Mouse (Mus musculus): ENCODE measurements around the gene Rhbdd3.

Rhbdd3 gene

DNA sequence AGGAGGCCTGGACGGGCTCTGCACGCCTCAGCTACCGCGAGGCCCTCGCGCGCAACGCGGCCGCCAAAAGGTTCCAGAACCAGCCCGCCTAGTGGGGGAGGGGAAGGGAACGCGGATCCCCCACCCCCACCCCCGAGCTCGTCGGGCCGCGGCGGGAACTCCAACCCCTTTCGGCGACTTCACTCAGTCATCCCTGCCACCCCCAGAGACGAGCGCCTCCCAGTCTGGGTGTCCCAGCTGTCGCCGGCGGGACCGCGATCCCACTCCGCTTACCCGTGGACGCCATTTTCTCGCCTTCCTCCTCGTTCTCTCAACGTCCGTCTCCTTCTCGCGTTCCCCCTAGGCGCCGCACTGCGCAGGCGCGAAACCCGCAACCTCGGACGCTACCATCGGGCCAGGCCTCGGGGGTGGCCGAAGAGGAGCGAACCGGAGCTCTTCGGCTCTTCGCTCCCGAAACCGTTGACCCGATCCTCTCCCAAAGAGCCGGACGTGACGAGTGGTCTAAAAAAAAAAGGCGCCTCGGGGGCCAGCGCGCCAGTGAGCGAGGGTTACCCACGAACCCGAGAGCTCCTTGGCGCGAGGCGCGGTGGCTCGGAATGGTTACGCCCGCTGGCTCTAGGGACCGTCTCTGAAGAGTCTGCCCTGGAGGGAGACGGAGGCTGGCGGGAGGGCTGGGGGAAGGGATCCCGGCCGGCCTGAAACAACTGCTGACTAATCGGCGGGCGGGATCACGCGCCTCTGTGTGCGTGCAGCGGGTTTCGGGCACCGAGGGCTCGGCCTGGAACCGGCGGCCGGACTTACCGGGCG is at the start of gene Rhbdd3, which contains the start of gene Ewsr1:
TSS of gene Rhbdd3 (plus strand) at position 191 of the 807 bp plus-strand sequence.
TSS of gene Ewsr1 (minus strand) at position 531 of the 807 bp plus-strand sequence.
- in situ Hi-C loops (cut with MboI, MseI): no loop called here

DNA sequence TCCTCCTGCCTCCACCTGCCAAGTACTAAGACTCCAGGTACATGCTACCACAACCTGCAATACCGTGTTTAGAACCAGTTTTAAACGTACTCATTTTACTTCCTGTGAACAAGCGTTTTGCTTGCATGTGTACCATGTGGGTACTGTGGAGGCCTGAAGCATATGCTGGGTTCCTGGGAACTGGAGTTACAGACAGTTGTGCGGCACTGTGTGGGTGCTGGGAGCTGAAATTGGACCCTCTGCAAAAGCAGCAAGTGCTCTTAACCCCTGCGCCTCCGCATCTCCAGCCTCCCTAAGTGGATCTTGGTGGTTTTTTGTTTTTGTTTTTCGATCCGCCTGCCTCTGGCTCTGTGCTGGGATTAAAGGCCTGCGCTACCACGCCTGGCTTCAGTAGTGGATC is 47.1 kb upstream of the Rhbdd3 start:
- in situ Hi-C loops (cut with MboI, MseI): no loop called here

DNA sequence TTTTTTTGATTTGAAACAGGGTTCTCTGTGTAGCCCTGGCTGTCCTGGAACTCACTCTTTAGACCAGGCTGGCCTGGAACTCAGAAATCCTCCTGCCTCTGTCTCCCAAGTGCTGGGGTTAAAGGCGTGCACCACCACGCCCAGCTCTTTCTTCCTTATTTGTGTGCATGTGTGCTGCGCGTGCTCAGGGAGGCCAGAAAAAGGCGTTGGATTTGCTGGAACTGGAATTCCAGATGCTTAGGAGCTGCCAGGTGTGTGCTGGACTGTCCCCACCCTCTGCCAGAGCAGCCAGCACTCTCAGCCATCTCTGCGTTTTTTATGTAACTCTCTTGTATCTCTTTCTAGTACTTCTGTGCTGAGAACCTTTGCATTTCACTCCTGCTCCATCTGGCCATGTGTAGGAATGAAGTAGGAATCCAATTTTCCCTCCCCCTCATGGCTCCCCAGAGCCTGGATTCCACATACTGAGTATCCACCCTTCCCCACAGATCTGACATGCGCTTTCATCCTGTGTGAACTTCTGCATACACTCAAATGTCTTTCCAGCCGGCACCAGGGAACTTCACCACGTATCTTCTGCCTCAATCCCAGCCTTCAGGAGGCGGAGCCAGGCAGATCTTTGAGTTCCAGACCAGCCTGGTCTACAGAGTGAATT is 46.4 kb upstream of the Rhbdd3 start:
- in situ Hi-C loops (cut with MboI, MseI): no loop called here

DNA sequence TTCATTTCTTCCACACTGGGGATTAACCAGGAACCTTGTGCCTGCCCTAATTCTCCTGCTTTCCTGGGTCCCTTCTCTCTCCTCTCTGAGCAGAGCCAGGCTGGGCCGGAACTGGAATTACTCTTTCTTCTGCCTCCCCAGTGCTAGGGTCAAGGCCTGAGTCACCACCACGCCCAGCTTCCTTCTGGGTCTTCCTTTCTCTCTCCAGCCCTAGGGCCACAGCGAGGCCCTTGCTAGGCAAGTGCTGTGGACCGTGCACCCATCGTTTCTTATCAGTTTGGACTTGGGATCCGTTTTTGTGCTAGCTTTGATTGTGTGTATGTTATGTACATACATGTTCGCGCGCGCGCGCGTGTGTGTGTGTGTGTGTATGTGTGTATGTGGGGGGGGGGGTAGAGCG is 44.6 kb upstream of the Rhbdd3 start:
- in situ Hi-C loops (cut with MboI, MseI): no loop called here

DNA sequence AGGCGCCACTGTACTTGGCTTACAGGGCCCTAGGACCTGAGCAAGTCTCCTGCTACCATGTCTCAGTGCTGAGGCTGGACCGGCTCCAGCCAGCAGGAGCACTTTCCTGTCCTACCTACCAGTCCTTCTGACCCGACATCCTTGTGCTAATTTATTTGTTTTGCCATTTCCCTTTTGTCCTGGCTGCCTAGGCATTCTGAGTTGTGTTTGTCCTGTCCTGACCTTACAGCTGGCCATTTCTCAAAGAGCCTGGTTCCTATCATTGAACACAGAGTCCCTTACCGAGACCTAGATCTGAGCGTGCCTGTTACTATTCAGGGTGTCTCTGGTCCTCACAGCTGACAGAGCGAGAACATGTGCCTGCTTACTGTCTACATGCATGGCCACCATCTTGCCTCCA is 43.9 kb upstream of the Rhbdd3 start:
- in situ Hi-C loops (cut with MboI, MseI): no loop called here

DNA sequence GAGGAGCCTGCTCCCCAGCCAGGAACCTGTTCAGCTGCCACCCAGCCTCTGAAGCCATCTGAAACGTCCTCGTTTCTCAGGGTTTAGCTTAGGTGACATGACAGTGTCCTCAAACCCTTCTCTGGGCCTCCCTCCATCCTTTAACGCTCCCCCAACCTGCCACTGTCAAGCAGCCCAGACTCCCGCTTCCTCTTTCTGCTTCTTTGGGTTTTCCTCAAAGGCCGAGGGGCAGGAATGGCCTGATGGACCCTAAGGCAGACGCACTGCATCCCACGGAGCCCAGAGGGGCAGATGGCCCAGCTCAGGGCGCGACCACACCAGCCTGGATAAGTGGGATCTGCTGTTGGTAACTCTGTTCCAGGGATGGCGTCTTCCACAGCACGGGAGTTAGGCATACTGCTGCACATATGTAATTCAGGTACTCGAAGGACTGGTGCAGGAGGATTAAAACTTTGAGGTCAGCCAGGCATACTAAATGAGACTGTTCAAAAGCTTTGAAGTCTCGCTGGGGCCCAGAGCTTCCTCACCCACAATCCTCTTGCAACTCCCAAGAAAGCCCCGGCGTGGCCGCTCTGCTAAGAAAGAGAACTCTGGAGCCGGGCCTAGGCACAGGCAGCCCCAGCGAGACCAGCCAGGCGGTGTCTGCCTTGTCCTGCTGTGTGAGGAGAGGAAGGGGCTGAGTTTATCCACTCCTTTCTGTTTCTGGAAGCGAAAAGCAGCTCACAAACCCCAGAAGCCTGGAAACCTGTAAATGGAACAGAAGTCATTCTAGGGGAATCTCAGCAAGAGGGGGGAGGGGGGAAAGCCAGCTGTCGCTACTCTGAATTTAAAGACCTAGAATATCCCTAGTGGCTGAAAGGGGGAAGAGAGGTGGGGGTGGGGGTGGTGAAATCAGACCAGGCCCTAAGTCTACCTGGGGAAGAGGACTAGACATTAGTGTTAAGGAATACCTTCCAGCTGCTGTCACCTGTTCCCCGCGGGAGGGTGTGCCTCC is 42.5 kb upstream of the Rhbdd3 start:
- in situ Hi-C loops (cut with MboI, MseI): no loop called here

DNA sequence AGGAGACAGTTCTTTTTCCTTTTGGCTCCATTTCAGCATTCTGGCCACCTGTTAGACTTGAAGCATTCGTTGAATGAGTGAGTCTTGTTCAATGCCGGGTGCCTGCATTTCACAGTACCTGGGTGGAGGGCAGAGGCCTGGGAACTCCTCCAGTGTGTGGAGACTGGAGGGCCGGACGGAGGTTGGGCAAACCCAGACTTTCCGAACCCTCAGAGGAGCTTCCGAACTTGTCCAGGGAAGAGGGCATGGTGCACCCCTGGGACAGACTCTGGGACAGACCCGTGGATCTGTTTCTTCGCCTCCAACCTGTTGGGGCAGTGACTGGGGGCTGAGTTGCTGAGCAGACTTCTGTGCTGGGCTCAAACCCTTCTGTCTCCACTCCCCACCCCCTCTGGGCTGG is 41.7 kb upstream of the Rhbdd3 start:
- in situ Hi-C loops (cut with MboI, MseI): no loop called here

DNA sequence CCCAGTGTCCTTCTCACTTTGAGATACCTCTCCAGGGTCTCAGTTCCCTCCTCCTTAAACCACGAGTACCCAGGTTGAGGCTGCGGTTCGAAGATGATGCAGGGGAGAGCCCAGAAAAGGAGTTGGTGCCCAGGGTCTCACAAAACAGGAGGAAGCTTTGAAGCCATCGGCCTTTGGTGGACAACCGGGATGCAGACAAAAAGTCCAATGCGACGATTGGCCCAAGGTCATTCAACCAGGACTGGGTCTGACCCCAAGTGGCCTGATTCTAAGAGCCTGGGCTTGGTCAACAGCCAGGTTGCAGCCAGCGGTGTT is 41.2 kb upstream of the Rhbdd3 start:
- in situ Hi-C loops (cut with MboI, MseI): no loop called here

DNA sequence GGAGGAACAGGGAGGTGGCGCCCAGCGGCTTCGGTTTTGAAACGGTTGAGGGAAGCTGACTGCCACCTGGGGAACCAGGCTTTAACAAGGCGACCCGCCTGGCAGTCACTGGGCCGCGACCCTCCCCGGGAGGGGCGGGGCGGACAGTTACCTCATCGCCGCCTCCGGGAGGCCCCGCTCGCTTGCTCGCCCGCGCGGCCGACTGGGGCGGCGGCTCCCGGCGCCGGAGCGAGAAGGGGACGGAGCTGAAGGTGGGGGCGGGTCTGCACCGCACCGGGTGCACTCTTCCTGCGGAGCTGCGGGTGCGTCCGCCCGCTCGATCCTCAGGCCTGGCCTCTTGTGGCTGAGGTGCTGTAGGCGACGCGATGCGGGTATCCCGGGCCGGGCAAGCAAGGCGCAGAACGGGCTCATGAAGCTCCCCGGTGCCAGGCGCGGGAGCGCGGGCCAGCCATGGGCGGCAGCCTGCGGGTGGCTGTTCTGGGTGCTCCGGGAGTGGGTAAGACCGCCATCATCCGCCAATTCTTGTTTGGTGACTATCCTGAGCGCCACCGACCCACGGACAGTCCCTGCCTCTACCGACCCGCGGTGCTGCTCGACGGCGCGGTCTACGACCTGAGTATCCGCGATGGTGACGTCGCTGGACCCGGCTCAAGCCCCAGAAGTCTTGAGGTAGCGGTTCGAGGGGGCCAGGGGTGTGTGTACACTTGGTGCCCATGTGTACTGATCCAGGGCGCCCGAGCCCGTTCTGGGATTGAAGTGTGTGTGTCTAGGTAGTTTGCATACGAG is 40.7 kb upstream of the Rhbdd3 start, which contains the start of gene Rasl10a:
TSS of gene Rasl10a (plus strand) at position 273 of the 786 bp plus-strand sequence.
- in situ Hi-C loops (cut with MboI, MseI): no loop called here

DNA sequence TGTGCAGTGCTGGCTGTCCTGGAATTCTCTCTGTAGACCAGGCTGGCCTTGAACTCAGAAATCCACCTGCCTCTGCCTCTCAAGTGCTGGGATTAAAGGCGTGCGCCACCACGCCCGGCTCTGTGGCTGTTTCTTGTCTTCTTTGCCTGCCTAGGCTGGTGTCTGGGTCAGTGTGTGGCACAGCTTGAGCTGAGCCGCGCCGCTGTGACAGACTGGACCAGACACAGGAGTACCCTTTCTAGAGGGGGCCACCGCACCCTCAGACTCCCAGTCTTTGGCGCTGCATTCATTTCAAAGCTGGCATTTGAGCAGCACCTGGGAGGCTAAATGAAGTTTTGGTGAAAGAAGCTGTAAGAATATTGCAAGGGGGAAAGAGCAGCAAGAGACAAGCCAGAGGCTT is 39.9 kb upstream of the Rhbdd3 start:
- in situ Hi-C loops (cut with MboI, MseI): no loop called here

DNA sequence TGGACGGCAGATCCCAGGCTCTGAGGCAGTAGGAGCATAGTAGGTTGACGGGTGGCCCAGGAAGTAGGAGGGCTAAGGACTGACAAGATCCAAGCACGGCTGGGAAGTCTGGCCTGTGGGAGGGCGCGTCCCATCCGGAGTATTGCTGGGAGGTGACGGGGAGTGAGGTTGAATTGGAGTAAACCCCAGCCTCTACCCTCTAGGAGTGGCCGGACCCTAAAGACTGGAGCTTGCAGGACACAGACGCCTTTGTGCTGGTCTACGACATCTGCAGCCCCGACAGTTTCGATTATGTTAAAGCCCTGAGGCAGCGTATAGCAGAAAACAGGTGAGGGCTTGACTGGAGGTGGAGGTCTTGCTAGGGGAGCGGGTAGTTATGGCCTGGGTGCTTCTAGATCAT is 39.5 kb upstream of the Rhbdd3 start:
- in situ Hi-C loops (cut with MboI, MseI): no loop called here

DNA sequence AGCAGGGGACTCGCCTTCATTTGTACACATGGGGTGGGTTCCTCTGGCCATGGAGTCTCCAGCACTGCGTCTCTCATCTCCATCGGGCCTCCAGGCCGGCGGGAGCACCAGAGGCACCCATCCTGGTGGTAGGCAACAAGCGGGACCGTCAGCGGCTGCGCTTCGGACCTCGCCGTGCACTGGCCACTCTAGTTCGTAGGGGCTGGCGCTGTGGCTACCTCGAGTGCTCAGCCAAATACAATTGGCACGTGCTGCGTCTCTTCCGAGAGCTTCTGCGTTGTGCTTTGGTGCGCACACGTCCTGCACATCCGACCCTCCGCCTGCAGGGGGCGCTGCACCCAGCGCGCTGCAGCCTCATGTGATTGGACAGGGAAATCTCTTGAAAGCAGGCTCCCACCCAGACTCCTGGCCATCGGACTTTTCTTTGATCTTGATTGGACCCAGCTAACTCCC is 39.0 kb upstream of the Rhbdd3 start:
- in situ Hi-C loops (cut with MboI, MseI): no loop called here

DNA sequence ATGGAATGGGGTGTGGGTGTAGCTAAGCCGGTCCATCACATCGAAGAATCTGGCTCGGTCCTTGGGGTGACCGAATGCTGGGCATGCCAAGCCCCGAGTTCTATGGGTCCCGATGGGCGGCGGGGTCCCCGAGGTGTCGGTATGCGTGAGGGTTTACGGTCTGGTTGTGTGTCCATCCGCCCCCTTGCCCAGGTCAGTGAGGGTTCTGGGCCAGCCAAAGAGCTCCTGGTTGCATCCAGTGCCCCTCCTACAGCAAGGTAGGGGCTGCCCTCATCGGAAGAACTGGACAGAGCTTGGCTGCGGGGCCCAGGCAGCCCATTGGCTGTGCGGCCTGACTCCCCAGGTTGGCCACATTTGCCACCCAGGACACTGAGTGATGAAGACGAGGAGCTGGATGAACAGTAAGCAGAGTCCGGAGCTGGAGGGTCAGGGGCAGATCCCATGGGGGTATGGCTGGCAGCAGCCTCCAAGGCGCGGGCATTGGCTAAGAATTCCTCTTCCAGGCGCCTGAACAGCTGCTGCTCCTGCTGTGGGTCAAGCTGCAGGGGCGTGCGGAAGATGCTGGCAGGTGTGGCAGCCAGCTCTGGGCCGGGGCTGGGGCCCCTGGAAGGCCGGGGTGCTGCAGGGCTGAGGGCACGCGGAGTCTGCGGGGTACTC is 37.8 kb upstream of the Rhbdd3 start:
- in situ Hi-C loops (cut with MboI, MseI): no loop called here

DNA sequence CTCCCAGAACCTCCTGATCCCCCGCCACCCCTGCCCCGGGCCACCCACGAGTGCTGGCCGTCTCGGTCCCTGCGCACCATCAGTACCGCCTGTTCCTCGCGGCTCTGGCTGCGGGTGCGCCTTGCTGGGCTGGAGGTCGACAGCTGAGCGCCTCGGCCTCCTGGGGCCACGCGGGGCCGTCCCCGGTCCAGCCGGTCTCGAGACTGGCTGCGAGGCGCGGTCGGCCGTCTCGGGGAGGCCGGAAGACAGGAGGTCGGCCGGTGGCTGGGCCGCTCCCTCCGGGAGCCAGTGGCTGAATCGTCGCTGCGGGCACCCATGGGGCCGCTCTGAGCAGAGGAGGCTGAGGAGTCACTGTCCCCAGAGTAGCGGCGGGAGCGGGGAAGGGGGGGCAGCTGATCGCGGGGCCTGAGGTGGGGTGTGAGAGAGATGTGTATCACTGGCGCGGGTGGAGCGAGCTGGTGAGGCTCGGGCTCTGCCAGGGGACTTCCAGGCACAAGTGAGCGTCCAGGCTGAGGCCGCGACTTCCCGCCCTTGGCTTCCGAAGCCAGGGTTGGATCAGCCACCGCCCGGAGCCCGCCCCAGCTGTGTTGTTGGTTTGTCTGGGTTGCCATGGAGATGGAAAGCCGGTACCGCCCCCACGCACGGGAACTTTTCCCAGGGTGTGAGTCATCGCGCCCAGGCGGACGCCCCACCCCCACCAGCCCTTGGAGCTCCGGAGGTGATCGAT is 37.1 kb upstream of the Rhbdd3 start:
- in situ Hi-C loops (cut with MboI, MseI): no loop called here

DNA sequence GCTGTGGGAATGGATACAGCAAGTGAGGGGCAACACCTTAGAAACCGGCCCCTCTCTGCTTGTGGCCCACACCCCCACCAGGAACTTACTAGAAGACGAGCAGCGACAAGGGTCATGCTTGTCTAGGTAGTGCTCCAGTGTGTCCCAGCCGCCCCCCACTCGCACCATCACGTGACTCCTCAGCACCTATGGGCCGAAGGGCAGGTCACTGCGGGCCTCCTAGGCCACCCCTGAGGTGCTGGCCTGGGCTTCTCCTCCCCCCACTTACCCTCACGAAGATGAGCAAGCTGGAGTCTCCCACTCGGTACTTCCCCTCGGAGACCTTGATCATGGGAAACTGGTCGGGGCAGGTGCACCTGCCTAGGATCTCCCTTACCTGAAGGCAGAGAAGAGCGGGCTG is 36.4 kb upstream of the Rhbdd3 start:
- in situ Hi-C loops (cut with MboI, MseI): no loop called here

DNA sequence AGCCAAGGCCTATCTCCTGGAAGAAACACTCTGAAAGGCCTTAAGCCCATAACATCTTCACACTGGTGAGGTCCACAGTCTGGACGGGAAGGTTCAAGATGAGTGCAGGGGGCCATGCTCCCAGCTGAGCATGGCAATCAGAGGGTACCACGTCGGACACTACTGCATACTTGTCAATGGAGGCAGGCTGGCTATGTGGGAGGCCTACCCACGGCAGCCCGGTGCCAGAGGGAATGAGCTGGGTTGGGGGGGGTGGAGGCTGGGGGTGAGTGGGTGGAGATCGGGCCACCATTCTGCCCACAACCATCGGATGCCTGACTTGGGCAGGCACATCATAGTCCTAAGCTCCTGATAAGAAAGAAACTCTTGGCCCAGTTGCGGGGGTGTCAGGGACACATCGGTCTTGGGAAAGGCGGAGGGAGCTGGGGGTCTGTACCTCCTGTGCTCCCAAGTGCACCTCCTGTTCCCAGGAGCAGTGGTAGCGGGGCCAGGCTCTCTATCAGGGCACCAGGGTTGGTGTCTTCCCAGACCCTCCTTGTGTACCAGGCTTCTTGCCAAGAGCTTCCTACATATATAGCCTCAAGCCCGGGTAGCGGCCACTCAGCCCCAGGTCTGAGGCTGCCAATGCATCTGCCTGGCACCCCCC is 35.7 kb upstream of the Rhbdd3 start:
- in situ Hi-C loops (cut with MboI, MseI): no loop called here

DNA sequence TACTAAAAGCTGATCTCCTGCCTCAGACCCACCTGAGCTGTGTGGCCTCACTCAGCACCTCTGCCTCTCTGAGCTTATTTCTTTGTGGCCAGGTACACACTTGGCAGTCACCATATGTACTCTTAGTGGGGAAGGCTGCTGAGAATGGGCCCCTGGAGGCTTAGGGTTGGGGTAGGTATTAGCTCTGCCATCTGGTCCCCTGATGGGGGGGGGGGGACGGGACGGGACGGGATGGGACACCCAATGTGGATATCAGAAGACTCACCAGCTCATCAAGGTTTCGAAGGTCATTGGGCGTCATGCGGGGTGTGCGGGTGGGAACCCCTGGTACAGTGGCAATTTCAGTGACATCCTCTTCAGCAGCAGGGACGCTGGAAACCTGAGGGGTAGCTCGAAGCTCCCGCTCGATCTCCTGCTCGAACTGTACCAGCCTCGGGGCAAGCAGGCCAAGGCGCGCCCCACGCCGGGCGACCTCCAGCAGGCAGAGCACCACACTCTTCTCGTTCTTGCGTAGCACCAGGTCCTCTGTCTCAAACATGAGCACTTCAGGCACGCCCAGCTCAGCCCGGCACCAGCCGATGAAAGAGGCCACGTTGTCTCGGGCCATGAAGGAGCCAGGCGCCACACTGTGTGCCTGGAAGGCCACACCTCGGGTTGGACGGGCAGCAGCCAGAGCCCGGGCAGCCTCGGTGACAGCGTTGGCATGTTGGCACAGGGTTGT is 35.0 kb upstream of the Rhbdd3 start:
- in situ Hi-C loops (cut with MboI, MseI): no loop called here

DNA sequence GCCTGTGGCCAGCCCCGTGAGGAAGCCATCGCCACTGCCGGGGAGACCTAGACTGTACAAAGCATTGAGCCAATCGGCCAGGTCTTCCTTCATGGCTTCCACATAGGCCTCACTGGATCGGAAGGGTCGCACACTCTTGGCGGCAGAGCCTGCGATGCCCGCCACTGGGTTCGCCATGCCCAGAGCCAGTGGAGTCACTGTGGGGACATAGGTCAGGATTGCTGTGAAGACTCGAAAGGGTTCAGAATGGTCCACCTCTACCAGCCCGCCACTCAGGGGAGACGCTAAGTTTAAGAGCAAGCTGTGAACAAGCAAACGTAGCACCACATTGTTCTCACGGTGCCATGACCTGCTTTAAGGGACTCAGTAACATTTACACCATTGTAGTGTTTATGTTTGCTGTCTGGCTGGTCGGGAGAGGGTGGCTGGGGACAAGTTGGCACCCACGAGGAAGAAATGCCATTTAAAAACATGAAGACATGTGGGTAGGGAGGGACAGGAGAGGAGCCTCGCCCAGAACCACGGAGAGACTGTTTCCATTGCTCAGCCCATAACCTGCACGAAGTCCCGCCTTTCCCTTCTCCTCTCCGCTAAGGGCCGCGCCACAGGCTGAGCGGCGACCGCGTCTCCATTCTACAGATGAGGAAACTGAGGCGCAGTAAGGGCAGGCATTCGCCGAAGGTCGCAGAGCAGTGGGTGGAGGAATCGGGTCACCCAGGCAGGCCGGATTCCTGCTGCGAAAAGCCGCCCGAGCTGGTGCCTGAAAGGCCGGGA is 34.3 kb upstream of the Rhbdd3 start:
- in situ Hi-C loops (cut with MboI, MseI): no loop called here
